Mouse (Mus musculus) CH12.LX (cell line): ENCODE results near the gene Ptpn11.

Experiments
- EP300 ChIP-seq: IDR thresholded peaks from 2 replicates; pipeline ENCODE4 v1.6.1; 2011; ENCODE audit warnings: low read length, improper control_type of control experiment
- ETS1 ChIP-seq: conservative IDR thresholded peaks from 2 replicates; pipeline ENCODE4 v1.6.1; 2012; ENCODE audit warnings: low read depth, mild to moderate bottlenecking, inconsistent platforms, low read length, improper control_type of control experiment, moderate library complexity
- KAT2A ChIP-seq: IDR thresholded peaks from 2 replicates; pipeline ENCODE4 v1.6.1; 2012; ENCODE audit warnings: low read length, improper control_type of control experiment, inconsistent platforms; ENCODE audit not compliant: insufficient replicate concordance
- MXI1 ChIP-seq: IDR thresholded peaks from 2 replicates; pipeline ENCODE4 v1.6.1; 2011; ENCODE audit warnings: mild to moderate bottlenecking, low read depth, low read length, improper control_type of control experiment
- POLR2AphosphoS2 ChIP-seq: IDR thresholded peaks from 2 replicates; pipeline ENCODE4 v1.6.1; 2011; ENCODE audit warnings: low read depth, low read length, improper control_type of control experiment

DNA sequence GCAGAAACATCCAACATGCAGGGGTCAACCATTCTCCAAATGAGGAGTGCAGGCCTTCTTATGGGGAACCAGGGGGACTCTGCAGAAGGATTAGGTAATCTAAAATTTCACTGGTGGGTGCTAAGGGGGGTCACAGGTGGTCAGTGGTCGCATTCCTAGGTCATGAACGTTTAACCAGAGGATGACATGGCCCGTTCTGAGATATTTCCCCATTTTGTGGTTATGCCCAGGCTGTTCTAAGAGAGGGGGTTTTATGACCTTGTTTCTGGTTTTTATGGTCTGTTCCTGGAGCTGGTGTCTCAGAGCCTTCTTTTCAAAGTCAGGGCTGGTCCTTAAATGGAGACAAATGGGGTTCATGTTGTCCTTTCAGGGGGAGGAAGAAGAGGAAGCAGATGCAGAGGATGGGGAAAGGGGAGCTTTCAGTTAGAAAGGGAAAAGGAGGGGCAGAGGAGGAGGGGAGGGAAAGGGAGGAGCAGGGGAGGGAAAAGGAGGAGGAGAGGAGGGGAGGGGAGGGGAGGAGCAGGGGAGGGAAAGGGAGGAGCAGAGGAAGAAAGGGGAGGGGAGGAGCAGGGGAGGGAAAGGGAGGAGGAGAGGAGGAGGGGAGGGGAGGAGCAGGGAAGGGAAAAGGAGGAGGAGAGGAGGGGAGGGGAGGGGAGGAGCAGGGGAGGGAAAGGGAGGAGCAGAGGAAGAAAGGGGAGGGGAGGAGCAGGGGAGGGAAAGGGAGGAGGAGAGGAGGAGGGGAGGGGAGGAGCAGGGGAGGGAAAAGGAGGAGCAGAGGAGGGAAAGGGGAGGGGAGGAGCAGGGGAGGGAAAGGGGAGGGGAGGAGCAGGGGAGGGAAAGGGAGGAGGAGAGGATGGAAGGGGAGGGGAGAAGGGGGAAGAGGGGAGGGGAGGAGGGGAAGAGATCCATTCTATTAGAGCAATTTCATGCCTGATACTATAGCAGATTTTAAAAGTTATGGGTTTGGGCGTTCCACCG, 66.7 kb downstream of the Ptpn11 start:
- TF ChIP-seq EP300 = no peak
- TF ChIP-seq KAT2A = no peak
- TF ChIP-seq MXI1 = no peak
- no peak for TF ChIP-seq ETS1
- TF ChIP-seq POLR2AphosphoS2 = no peak
